Mouse (Mus musculus) cerebellum, adult 9-10 months (tissue): Measurements from ENCODE around the gene Nacc1.
A peak's percentile ranks its signal among the peaks of the same experiment; 100 is the strongest.

Source experiments
- DNase-seq: peaks from one replicate; pipeline ENCODE4 v3.0.0; 2022

Nacc1 gene

DNA sequence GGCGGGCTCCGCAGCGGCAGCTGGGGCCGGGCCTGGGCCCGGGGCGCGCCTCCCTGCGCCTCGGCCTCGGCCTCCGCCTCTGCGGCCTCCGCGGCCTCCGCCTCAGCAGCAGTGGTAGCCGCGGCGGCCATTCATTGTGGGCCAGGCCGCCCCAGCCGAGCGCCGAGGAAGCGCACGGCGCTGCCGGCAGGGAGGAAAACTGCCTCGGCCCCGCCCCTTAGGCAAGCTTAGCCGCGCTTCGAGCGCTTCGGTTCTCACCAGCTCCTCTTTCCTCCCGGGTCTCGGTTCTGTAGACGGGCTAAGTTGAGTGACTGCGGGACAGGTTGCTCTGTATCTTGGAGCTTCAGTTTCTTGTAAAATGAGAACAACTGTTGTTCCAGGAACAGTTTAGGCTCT lies at the start of gene Nacc1:
Nacc1 (minus strand) TSS at position 158 of the 396 bp plus-strand sequence.
- peak; percentile 81 for DNase-seq

DNA sequence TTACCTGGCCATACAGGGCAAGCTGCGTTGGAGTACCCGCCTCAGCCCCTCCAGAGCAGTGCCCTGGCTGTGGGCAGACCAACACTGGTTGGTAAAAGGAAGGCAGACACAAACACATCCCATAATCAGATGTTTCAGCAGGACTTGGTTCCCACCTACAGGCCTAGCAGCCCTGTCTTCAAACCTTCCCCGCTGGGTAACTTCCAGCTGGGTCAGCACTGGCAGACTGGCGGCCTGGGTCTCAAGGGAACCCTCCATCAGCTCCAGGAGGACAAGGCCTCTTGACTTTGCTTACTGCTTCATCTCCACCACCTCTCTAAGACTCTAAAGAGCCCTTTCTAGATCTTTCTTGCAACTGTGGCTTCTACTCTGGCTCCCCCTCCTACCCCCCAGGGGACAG lies 48.9 kb upstream of the Nacc1 start:
- DNase-seq, result no peak

DNA sequence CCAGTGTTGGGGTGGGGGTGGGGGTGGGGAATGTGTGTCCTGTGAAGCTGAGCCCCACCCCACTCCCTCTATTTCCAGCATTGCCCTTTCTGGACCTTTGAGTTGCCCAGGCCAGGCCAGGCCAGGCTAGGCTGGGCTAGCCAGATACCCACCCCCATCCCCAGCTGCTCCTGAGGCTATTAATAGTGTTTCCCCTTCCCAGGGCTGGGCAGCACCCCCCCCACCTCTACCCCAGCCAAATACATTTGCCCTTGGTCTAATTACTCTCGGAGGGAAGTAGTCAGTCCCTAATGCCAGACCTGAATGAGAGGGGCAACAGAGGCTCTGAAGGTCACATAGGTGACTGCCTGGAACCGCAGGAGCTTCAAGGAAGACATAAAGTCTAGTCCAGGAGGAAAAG lies 47.9 kb upstream of the Nacc1 start:
- no peak for DNase-seq

DNA sequence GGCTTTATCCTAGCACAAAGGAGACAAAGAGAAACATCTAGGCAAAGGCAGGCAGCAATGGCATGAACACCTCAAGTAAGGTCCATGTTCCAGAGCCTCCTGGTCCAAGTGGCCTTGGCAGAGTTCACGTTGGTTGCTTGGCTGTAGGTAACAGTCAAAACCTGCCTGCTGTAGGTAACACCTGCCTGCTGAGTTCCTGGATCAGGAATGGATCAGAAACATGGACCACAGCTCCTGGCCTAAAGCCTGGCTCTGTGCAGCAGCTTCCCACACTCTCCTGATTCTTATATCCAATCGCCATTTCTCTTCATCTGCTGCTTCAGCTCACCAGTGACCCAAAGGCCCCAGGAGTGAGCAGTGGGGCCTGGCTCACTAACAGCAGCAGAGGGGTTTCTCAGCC lies 47.0 kb upstream of the Nacc1 start:
- no peak for DNase-seq

DNA sequence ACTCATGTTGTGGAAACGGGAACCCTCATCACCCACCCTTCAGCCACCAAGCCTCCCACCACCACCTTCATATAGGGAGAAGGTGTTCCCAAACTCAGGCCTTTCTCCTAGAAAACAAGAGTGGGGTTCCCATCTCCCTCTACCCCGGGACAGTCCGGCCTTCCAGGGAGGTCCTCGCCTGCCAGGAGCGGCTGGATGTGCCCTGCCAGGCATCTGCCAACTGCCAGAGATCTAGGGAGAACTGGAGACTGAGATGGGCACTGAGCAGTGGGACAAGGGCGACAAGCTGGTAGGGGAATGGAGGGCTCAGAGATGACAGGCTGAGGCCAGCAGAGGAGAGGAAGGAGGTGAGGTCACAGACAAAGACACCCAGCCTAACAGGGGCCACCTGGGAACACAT lies 46.3 kb upstream of the Nacc1 start:
- DNase-seq, result no peak

GRCm38 (mm10) chr8:84732996-84733395 lies 45.3 kb upstream of the Nacc1 start:
- DNase-seq, result no peak

DNA sequence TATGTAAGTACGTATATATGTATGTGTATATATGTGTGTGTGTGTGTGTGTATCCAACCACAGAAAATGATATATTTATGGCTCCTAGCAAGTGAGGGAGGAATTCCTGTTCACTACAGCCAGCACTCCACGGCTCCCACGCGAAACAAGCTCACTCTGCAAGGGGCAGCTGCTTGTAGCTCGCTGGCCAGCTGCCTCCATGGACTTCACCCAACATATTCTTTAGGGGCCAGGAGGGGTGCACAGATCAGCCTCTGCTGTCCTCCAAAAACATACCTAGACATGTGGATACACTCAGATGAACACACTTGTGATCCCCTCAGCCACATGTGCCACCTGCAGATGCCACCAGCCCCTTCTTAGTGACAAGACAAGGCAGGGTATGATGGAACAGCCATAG lies 44.9 kb upstream of the Nacc1 start:
- no peak for DNase-seq

- DNase-seq, result no peak
These were observed 43.9 kb upstream of the Nacc1 start for GRCm38 (mm10) chr8:84731371-84732177.

GRCm38 (mm10) chr8:84730541-84731370 lies 43.1 kb upstream of the Nacc1 start:
- DNase-seq, result no peak

DNA sequence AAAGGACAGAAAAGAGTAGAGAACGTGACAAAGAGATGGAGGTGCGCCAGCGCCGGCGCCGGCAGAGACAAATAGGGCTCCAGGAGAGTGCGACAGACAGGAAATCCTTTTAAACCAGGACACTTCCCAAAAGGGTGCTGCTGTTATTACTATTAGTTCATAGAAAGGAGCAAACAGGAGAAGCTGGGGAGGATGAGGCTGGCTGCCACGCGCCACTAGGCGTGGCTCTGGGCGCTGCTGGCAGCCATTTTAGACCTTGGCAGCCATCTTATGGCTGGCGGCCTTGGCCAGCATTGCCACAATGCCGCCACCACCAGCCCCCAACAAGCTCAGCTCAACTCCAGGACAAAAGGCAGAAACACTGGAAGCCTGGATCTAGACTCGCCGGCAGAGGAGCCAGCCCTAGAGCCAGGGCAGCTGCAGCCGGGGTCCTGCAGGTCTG lies 42.3 kb upstream of the Nacc1 start:
- DNase-seq, result peak; percentile 76

- peak; percentile 57 for DNase-seq
These were observed 40.8 kb upstream of the Nacc1 start for GRCm38 (mm10) chr8:84728474-84728873.

DNA sequence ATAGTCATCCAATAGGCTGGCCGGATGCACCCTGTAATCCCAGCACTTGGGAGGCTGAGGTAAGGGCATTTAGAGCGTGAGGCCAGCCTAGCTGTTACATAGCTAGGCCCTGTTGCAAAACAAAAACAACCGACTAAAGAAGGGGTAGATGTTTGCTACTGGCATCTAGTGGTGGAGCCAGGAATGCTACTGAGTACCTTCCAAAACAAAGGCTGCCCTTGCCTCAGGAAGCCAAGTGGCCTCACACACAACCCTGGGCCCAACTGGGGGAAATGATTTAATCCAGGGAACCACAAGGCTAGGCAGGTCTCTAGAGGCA lies 38.2 kb upstream of the Nacc1 start:
- peak; percentile 73 for DNase-seq

DNA sequence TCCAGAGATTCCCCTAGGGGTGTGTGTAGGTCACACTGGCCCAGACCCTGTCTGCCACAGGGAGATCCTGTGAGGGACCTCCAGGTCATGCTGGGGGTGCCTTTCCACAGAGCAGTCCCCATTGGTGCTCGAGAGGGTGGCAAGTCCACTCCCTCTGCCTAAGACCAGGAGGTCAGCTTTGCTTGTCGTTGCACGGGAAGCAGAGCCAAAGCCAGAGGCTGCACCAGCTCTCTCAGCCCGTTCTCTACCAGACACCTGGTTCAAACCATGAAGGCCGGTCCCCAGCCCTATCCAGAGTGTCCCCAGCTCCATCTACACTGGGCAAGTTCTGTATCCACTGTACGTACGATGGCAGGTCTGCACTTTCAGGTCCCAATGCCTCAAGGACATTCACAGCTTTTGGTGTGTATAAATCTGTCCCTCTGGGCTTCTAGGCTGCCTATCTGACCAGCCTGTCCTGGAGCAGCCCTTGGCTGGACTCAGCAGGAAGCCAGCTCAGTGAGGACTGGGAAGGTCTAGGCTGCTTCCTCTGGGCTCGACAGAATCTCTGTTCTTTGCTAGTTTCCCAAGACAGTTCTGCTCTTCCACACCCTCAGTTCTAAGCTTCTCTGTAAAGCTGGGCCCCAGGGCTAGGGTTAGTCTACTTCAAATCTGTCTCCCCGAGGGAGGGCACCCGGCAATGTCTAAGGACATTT lies 37.7 kb upstream of the Nacc1 start:
- DNase-seq, result no peak

- no peak for DNase-seq
These were observed 37.0 kb upstream of the Nacc1 start for GRCm38 (mm10) chr8:84724683-84725082.

GRCm38 (mm10) chr8:84723571-84723900 lies 35.9 kb upstream of the Nacc1 start:
- DNase-seq, result no peak

DNA sequence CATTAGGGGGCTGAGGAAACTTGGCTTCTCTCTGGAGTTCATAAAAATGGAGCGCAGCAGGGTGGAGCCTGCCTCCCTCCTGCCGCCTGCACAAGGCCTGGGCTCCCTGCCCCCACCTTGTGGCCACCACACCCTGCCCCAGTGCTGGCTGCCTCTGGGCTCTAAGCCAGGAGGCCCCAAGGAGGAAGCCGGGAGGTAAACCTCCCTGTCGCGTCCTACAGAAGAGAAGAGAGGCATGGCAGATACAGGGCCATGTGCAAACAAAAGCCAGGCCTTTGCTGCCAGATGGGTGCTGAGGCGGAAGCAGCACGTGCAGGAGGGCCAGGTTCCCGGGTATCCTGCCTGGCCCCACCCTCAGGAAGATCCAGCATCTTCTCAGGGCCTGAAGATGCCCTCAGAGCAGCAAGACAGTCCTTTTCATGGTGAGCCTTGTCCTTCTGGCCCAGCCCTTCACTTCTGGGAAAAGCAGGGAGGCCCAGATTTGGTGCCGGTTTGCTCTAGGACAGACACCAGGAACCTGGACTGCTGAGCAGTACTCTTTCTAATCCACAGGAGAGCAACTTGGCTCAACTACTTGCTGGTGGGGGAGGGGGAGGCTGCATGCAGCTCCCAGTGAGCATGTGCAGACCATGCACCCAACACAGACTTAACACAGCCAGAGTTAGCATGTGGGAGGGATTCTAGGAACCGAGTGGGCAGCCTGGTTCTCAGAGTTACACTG lies 35.3 kb upstream of the Nacc1 start, which contains the start of gene G430095P16Rik:
G430095P16Rik (plus strand) TSS at position 158 of the 721 bp plus-strand sequence.
- DNase-seq, result no peak

DNA sequence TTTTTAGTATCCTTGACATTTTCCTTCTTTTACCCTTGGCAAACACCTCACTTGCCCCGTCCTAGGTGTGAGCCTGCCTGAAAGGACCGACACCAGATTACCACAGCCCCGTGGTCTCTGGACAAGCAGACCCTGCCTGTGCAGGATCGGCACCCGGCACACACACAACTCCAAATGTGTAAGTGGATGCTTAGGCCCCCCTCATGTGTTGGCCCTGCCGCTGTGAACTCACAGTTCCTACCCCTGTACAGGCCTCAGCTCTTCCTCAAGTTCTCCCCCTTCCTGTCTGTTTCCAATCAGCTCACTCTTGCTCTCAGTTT lies 34.8 kb upstream of the Nacc1 start:
- DNase-seq, result no peak

DNA sequence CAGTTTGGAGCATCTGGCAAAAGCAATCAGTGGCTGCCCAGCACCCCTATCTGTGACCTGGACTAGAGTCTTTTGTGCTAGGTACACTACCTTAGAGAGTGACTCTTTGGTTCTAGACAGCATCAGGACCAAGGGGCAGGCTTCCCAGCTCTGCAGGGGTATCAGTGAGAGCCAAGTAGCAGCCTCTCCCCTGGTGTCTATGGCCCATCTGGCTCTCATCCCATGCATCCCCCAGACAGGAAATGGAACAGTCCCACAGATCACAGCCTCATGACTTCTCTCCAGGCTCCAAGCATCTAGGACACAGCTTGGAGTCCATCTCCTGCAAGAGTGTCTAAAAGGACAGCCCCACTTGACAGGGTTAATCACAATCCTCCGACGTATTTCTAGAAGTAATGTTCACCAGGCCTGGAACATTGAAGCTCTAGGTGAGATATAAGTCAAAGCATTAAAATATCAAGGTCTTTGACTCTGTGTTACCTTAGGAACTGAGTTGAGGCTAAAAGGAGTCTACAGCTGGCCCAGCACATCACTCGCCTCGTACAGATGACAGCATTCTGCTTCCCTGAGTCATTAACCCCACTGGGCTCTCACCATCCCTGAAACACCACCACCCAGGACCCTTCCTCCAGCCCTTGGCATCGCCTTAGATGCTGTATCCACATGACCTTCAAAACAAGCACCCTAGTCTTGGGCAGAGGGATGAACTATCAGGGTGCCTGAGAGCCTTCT lies 31.5 kb upstream of the Nacc1 start:
- DNase-seq, result no peak

DNA sequence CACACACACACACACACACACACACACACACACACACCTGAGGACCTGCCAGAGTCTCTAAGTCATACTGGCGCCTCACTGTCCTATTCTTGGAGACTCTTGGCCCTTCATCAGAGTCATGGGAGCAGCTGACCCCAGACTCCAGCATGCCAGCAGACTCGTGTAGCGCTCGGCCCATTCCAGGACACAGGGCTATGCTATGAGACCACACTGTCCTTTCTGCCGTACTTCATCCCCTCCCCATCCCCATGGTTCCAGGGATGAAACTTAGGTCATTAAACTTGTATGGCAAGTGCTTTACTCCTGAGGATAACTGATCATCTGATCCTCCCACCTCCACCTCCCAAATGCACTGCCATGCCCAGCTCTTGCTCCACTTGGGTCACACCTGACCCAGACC lies 30.8 kb upstream of the Nacc1 start:
- DNase-seq, result no peak

DNA sequence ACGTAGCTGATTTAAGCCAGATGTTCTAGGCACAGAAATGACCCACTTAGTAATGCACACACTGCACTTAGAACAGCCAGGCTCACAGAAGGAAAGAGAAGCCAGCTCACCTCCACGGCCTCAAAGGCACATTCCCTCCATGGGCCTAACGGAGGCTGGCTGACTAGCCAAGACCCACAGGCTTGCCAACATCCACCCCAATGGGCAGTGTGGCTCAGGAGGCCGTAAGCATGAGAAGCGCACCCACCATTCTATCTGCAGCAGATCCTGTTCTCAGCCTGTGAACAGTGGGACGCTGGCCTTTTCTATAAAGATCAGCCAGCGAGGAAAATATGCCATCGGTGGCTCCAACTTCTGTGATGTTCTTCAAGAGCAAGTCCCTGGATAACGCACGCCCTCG lies 29.1 kb upstream of the Nacc1 start:
- no peak for DNase-seq

DNA sequence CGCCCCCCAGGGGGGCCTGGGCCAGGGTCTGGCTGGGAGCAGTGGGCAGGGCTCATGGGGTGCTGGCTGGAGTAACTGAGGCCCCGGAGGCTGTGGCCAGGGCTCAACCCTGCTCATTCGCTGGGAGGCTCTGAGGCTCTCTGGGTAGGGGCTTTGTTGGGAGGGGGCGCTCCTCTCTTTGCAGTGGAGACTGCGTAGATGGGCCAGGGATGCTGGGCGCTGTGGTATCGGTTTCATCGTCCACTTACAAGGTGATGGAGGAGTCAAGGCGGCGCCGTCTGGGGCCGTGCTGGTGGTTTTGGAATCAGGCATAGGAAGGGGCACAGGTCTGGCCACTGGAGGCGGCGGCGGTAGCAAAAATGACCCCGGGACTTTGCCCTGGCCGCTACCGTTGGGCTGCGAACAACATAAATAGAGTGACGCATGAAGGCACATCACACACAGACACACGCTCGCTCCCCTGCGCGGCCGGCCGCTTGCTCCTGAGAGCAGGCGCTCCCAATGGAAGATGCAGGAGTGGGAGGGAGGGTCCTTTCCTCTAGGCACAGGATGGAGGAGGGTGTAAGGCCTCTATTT lies 28.3 kb upstream of the Nacc1 start:
- no peak for DNase-seq

GRCm38 (mm10) chr8:84714161-84714560 lies 26.5 kb upstream of the Nacc1 start:
- no peak for DNase-seq
